Mouse (Mus musculus) neutrophil, adult 5-6 weeks (primary cell): Measurements from ENCODE around the gene 1810049J17Rik. TPM values are rescaled to one million over a fixed set of nuclear protein-coding genes. Genes with fewer than 3 reads are reported as not detected.
"Not testable (repeated sequence)": the region's sequence is repeated elsewhere in the genome, so short reads cannot be mapped to it uniquely, and the experiment has no call there.

Source experiments
- ATAC-seq: fragments of 151-379, 151-347 bp; 2 replicates; pipeline ENCODE4 v1.8.0; 2017; ENCODE audit warnings: mild to moderate bottlenecking, moderate TSS enrichment; ENCODE audit not compliant: insufficient number of reproducible peaks, poor library complexity, low FRiP score, severe bottlenecking; ENCODE audit errors: extremely low read depth
- total RNA-seq: library from RNA; stranded (forward); fragments of 200-1000 nt; gene quantifications from 2 replicates; pipeline ENCODE4 v1.2.3, GENCODE M21; 2017

Gene 1810049J17Rik
- total RNA-seq = not detected in 2 replicates

DNA sequence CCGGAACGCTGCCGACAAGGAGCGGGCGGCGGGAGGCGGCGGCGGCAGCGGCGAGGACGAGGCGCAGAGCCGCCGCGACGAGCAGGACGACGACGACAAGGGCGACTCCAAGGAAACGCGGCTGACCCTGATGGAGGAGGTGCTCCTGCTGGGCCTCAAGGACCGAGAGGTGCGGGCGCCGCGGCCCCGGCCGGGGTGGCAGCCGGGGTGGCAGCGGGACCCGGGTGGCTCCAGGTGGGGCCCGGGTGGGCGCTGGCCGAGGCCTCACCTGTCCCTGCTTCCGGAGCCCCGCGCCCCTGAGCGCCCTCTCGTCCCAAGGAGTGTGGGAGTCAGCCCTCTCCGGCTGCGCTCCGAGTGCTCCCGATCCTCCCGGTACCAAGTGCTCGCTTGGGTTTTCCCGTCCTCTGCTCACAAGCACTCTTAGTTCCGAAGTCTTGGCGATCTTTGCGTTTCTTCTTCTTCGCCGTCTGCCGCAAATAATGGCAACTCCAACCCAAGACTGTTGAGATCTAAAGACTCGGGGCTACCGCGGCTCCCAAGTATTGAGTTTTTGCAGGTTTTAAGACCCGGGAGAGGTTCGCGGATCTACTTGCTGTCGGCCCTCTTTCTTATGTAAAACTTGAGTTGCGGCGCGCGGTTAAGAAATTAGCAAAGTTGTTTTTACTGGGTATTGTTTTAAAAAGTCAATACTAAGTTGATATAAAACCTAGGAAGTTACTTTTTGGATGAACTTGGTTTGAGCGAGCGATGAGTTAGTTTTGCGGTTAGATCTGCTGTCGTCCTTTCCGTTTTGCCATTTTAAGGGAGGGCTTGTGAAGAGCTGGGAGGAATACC, at the start of gene 1810049J17Rik:
1810049J17Rik (minus strand) TSS at position 112 of the 834 bp plus-strand sequence.
- ATAC-seq = no peak

DNA sequence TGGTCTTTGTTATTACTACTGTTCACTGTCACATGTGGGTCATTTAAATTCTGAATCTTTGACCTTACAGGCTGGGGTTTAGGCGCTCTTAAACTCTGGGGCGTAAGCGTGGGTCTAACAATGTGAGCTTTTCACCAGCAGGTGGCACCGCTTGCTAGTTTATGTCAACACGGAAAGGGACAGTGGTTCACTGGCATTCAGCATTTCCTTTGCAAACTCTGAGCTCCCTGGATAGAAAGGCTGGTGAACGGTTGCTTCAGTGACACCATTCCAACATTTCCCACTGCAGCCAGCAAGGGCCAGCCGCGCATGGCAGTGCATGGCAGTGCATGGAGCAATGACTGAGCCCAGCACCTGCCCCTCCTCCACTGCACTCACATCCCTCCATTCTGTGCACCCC, 49.5 kb upstream of the 1810049J17Rik start:
- ATAC-seq = peak; percentile 59

GRCm38 (mm10) chr15:12370096-12370495, 48.4 kb upstream of the 1810049J17Rik start:
- no peak for ATAC-seq

- ATAC-seq = no peak
These were observed 47.2 kb upstream of the 1810049J17Rik start for GRCm38 (mm10) chr15:12368850-12369249.

- no peak for ATAC-seq
These were observed 46.7 kb upstream of the 1810049J17Rik start for GRCm38 (mm10) chr15:12368357-12368756.

GRCm38 (mm10) chr15:12367306-12368080, 45.8 kb upstream of the 1810049J17Rik start:
- no peak for ATAC-seq

- not testable (repeated sequence) for ATAC-seq
These were observed 45.0 kb upstream of the 1810049J17Rik start for GRCm38 (mm10) chr15:12366580-12367305.

DNA sequence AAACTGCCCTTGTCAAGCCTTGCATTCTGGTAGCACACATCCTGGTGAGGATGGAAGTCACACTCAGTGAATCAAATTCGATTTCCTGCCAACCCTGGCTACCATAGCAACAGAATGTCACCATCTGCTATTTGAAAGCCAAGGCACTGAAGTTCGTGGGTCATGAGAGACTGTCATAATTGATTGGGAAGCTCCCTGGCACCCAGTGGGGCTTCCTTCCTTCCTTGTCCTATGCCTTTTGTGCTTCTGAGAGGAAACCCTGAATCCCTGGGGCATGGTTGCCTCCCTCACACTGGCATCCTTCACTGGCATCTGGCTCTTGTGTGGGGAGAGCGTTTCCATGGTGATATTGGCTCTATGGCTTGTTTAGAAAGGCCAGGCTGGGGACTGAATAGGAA, 44.4 kb upstream of the 1810049J17Rik start:
- ATAC-seq = no peak

- ATAC-seq = no peak
These were observed 43.8 kb upstream of the 1810049J17Rik start for GRCm38 (mm10) chr15:12365416-12366071.

DNA sequence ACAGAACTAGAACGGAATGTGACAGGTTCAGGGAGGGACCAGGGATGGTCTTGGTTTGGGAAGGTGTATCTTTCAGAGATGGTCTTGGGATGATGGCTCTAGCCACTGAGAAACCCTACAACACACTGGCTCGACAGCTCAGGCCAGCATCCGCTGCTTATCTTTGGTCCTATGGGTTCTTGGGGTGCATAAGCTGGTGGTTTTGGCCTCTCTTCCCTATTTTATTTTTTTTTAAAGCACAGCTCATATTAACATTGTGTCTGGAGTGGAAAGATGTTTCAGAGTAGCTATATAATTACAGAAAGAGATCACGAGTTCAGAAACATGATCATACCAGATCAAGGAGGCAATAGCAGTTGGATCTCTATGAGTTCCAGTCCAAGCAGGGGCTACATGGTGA, 42.4 kb upstream of the 1810049J17Rik start:
- ATAC-seq = no peak

DNA sequence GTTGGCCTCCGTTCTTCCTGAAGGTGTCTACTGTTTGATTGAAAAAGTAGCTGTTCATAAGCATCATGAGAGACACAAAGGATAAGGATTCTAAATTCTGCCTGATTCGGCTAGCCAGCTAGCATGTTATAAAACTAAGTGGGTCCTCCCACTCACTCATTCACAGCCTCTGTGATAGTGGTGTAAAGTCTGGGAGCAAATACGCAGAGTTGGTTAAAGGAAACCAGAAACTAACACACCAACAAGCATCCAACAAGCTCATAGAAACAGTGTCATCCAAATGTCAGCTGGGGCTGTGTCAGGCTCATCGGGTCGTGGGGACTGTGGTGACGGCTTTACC, 41.0 kb upstream of the 1810049J17Rik start:
- no peak for ATAC-seq

GRCm38 (mm10) chr15:12362001-12362700, 40.5 kb upstream of the 1810049J17Rik start:
- no peak for ATAC-seq

GRCm38 (mm10) chr15:12360519-12361212, 39.0 kb upstream of the 1810049J17Rik start:
- ATAC-seq = no peak

GRCm38 (mm10) chr15:12358384-12358783, 36.7 kb upstream of the 1810049J17Rik start:
- ATAC-seq = no peak

GRCm38 (mm10) chr15:12357459-12357858, 35.8 kb upstream of the 1810049J17Rik start:
- ATAC-seq = no peak

DNA sequence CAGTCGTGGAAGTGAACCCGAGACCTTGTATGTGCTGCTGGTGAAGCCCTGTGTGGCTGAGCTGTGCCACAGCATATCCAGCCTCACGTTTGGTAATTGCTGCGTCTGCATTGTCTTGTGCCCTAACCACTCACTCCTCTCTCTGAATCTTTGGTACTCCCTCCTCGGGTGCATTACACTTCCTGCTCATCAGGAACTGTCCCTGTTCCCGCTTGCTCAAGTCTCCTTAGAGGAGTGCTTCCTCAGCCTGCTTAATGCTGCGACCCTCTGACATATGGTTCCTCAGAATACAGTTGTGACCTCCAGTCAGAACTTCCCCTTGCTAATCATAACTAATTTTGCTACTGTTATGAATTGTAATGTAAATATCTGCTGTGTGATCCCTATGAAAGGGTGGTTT, 34.2 kb upstream of the 1810049J17Rik start:
- no peak for ATAC-seq

DNA sequence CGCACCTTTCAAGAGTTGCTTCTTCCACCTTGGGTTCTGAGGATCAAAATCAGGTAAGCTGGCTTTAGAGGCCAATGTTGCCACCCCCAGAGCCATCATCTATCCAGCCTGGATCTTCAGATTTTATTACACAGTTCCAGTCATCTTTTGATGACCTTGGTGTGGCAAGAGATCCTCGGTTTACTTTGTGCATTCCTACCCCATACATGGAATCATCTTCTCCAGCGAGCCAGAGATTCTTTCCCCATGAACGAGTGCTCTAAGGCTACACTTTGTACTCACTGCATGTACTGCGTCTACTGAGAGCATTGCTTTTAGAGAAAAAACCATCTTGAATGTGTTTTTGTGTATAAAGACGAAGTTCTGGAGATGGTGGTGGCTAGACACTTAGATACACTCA, 33.6 kb upstream of the 1810049J17Rik start:
- ATAC-seq = no peak

- no peak for ATAC-seq
These were observed 32.6 kb upstream of the 1810049J17Rik start for GRCm38 (mm10) chr15:12354281-12354810.
